Mouse (Mus musculus) erythroblast, embryonic 14.5 days (primary cell): ENCODE measurements around the gene Foxf1. TPM values are rescaled to one million over a fixed set of nuclear protein-coding genes. Genes with fewer than 3 reads are reported as not detected.

Source experiments
- H3K27me3 ChIP-seq: 2 replicates; pipeline ENCODE4 v1.6.1; 2012; ENCODE audit warnings: inconsistent platforms; ENCODE audit not compliant: control insufficient read depth
- H3K36me3 ChIP-seq: 2 replicates; pipeline ENCODE4 v1.6.1; 2012; ENCODE audit warnings: mild to moderate bottlenecking, inconsistent platforms; ENCODE audit not compliant: control insufficient read depth
- H3K4me1 ChIP-seq: 2 replicates; pipeline ENCODE4 v1.6.1; 2012; ENCODE audit warnings: inconsistent platforms; ENCODE audit not compliant: control insufficient read depth
- H3K4me3 ChIP-seq: replicated peaks from 2 replicates; pipeline ENCODE3; 2012; ENCODE audit warnings: moderate library complexity, mild to moderate bottlenecking, inconsistent platforms
- H3K9me3 ChIP-seq: 2 replicates; pipeline ENCODE4 v1.6.1; 2012; ENCODE audit warnings: low read length, inconsistent platforms, mixed read lengths; ENCODE audit not compliant: control insufficient read depth
- GATA1 ChIP-seq: IDR thresholded peaks from 2 replicates; pipeline ENCODE4 v1.6.1; 2012; ENCODE audit warnings: low read length, inconsistent platforms, mixed read lengths
- TAL1 ChIP-seq: IDR thresholded peaks from 3 replicates; pipeline ENCODE4 v1.6.1; 2012; ENCODE audit warnings: low read length, inconsistent platforms, mixed read lengths
- polyA plus RNA-seq: library from polyadenylated mRNA; stranded (reverse); fragments of >175 nt; gene quantifications from 2 replicates; pipeline ENCODE4 v1.2.3, GENCODE M21; 2012

The Foxf1 gene
- polyA plus RNA-seq, 1 experiment, result not detected

- TF ChIP-seq TAL1, result no peak
- TF ChIP-seq GATA1, result no peak
- Histone ChIP-seq H3K9me3 (no peaks in the 10 kb centered on the region), H3K36me3 (no peaks in the 10 kb centered on the region), H3K27me3 (peaks cover 72% of the 10 kb centered on the region), H3K4me3 (no peak overlapping the region), H3K4me1 (no peaks in the 10 kb centered on the region)
These were observed 11.6 kb upstream of the Foxf1 start for GRCm38 (mm10) chr8:121072406-121073130.

- peaks cover 79% of the 10 kb centered on the region for H3K27me3 ChIP-seq
- no peak for TF ChIP-seq GATA1
- H3K9me3 ChIP-seq, result no peaks in the 10 kb centered on the region
- no peaks in the 10 kb centered on the region for H3K36me3 ChIP-seq
- H3K4me3 ChIP-seq, result no peak overlapping the region
- H3K4me1 ChIP-seq, result no peaks in the 10 kb centered on the region
These were observed 10.7 kb upstream of the Foxf1 start for GRCm38 (mm10) chr8:121073174-121074107.

GRCm38 (mm10) chr8:121074108-121074847 lies 9.9 kb upstream of the Foxf1 start:
- Histone ChIP-seq H3K4me3 (no peak overlapping the region), H3K9me3 (no peaks in the 10 kb centered on the region), H3K36me3 (no peaks in the 10 kb centered on the region), H3K27me3 (peaks cover 87% of the 10 kb centered on the region), H3K4me1 (no peaks in the 10 kb centered on the region)
- no peak for TF ChIP-seq TAL1
- no peak for TF ChIP-seq GATA1

- TF ChIP-seq GATA1 (no peak), TAL1 (no peak)
- Histone ChIP-seq H3K9me3 (no peaks in the 10 kb centered on the region), H3K4me1 (no peaks in the 10 kb centered on the region), H3K4me3 (no peak overlapping the region), H3K36me3 (no peaks in the 10 kb centered on the region), H3K27me3 (peaks cover 93% of the 10 kb centered on the region)
These were observed 9.4 kb upstream of the Foxf1 start for GRCm38 (mm10) chr8:121074848-121075145.

GRCm38 (mm10) chr8:121075936-121076335 lies 8.2 kb upstream of the Foxf1 start:
- Histone ChIP-seq H3K27me3 (peaks cover 97% of the 10 kb centered on the region), H3K4me3 (no peak overlapping the region), H3K9me3 (no peaks in the 10 kb centered on the region; the same call in 1 of the 2 replicates), H3K4me1 (no peaks in the 10 kb centered on the region), H3K36me3 (no peaks in the 10 kb centered on the region)
- no peak for TF ChIP-seq GATA1

GRCm38 (mm10) chr8:121076555-121076954 lies 7.6 kb upstream of the Foxf1 start:
- no peak for TF ChIP-seq TAL1
- Histone ChIP-seq H3K9me3 (no peaks in the 10 kb centered on the region; the same call in 1 of the 2 replicates), H3K27me3 (peaks cover 97% of the 10 kb centered on the region), H3K36me3 (no peaks in the 10 kb centered on the region), H3K4me1 (no peaks in the 10 kb centered on the region), H3K4me3 (no peak overlapping the region)

GRCm38 (mm10) chr8:121078721-121079120 lies 5.5 kb upstream of the Foxf1 start:
- Histone ChIP-seq H3K27me3 (peaks cover 99% of the 10 kb centered on the region), H3K36me3 (no peaks in the 10 kb centered on the region), H3K4me1 (no peaks in the 10 kb centered on the region), H3K9me3 (no peaks in the 10 kb centered on the region; the same call in 1 of the 2 replicates), H3K4me3 (no peak overlapping the region)
- no peak for TF ChIP-seq TAL1
- no peak for TF ChIP-seq GATA1

- H3K9me3 ChIP-seq, result no peaks in the 10 kb centered on the region; the same call in 1 of the 2 replicates
- peaks cover 99% of the 10 kb centered on the region for H3K27me3 ChIP-seq
- H3K4me1 ChIP-seq, result no peaks in the 10 kb centered on the region
- H3K4me3 ChIP-seq, result no peak overlapping the region
- TF ChIP-seq TAL1 (no peak), GATA1 (no peak)
- no peaks in the 10 kb centered on the region for H3K36me3 ChIP-seq
These were observed 5.0 kb upstream of the Foxf1 start for GRCm38 (mm10) chr8:121079201-121079600.

GRCm38 (mm10) chr8:121079944-121080343 lies 4.2 kb upstream of the Foxf1 start:
- Histone ChIP-seq H3K4me1 (no peaks in the 10 kb centered on the region), H3K36me3 (no peaks in the 10 kb centered on the region), H3K9me3 (peaks cover 2% of the 10 kb centered on the region; the same call in 1 of the 2 replicates), H3K27me3 (peaks cover 99% of the 10 kb centered on the region), H3K4me3 (no peak overlapping the region)
- TF ChIP-seq TAL1, result no peak
- TF ChIP-seq GATA1, result no peak
